Mouse (Mus musculus) left cerebral cortex, postnatal 14 days (tissue): ENCODE measurements around the gene Olfr309. TPM values are rescaled to one million over a fixed set of nuclear protein-coding genes. Genes with fewer than 3 reads are reported as not detected.
"Not testable (repeated sequence)": the region's sequence is repeated elsewhere in the genome, so short reads cannot be mapped to it uniquely, and the experiment has no call there.

Experiments used
- DNase-seq, 2 experiments: peaks; one replicate each; pipeline ENCODE4 v3.0.0; 2021 to 2022; ENCODE audit warnings: low spot score in 2 of 2, mixed read lengths in 1 of 2
- intact Hi-C: fragments of 180-260 bp; cut with DNase I; formaldehyde crosslinking; loops from one replicate; pipeline ENCODE4 v1.15.1; 2025
- long read RNA-seq, 2 experiments: library from polyadenylated mRNA; stranded (forward); transcript quantifications; one replicate each; pipeline ENCODE4 v2.0.0; 2021
- microRNA-seq, 2 experiments: library from miRNA; unstranded; fragments of <30 nt; microRNA quantifications; one replicate each; pipeline ENCODE4 v1.2.0; 2022
- total RNA-seq, 2 experiments: library from RNA; stranded (reverse); gene quantifications; 2 replicates each; pipeline ENCODE4 v1.2.3; 2021

The Olfr309 gene
- not detected for total RNA-seq
- long read RNA-seq, experiment 1: 0 reads
- long read RNA-seq, experiment 2: 0 reads

GRCm38 (mm10) chr7:86313608-86314007 lies at the start of gene Olfr309:
Gene Olfr309 (minus strand): TSS chr7:86313708.
- no peak for DNase-seq
- intact Hi-C loops: no loop called here

DNA sequence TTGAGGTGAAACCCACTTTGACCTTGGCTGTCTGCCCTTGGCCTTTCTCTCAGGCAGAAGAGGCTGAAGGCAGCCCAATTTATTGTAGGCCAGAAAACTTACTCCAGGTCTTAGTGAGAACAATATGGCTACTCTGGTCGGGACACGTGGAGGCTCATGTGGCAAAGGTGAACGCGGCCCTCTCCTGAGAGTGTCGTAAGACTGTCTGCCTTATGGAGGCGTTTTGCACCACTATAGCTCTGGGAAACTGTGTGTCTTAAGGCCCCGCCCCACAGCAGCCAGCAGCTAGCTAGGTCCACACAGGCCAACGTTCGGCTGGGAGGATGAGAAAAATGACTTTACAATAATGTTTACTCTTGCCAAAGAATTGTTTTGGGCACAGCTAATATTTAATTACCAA lies 32.8 kb upstream of the Olfr309 start:
- DNase-seq, intact Hi-C loops: not testable (repeated sequence)

- no peak for DNase-seq
- intact Hi-C loops: no loop called here
These were observed 30.7 kb upstream of the Olfr309 start for GRCm38 (mm10) chr7:86344253-86344652.

DNA sequence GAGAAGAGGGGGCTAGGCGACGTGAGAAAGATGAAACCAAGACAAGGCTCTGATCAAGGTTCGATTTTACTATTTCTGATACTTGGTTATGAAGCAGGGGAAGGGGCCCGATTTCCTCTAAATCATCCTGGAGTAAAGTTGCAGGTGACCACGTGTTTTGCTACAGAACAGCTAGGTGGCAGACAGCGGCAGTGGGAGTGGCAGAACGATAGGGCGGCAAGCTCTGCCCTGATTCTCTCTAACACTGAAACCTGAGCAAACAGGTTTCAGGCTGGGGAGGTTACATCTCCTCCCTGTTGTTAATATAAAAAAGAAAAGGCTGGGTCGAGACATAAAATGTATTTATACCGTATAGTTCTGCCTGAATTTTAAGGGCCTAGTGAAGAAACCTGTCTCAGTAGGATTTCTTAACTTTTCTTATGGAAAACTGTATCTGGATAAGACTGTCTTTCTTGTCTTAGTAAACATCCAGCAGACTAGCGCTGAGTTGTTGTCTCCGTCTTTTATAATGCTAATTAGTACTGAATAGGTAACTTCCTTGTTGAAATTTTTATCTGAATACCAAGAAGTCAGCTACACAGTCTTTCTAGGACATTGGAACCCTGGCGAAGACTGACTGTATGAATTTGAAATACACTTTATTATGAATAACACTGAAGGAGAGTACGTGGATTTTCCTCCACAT lies 29.5 kb upstream of the Olfr309 start:
- intact Hi-C loops: no loop called here
- DNase-seq: no peak

- DNase-seq: no peak
- intact Hi-C loops: no loop called here
These were observed 24.0 kb upstream of the Olfr309 start, which contains the start of gene Olfr307 for GRCm38 (mm10) chr7:86337486-86337885. Gene Olfr307 (minus strand): TSS chr7:86337586.

GRCm38 (mm10) chr7:86325530-86325929 lies 12.0 kb upstream of the Olfr309 start, which contains the start of gene Olfr308:
Gene Olfr308 (minus strand): TSS chr7:86325630.
- intact Hi-C loops: no loop called here
- no peak for DNase-seq

- no peak for DNase-seq
- intact Hi-C loops: no loop called here
These were observed 7.8 kb upstream of the Olfr309 start for GRCm38 (mm10) chr7:86321323-86321722.

GRCm38 (mm10) chr7:86277072-86277471 lies 36.4 kb downstream of the Olfr309 start, which contains the start of gene Olfr310:
Gene Olfr310 (minus strand): TSS chr7:86277172.
- no peak for DNase-seq
- intact Hi-C loops: no loop called here

Small RNA genes lying within 50 kb of the gene (microRNA-seq; reads per million reads assigned to microRNA genes)
- gene Gm23192: 0 reads per million in 2 experiments

Other genes starting within 250 kb of the Olfr309 start
- gene Vmn2r75, start 141.9 kb downstream of the Olfr309 start, total RNA-seq: not detected
- gene Vmn2r76, start 67.4 kb downstream of the Olfr309 start, total RNA-seq: not detected
- not detected for gene Olfr310, start 36.5 kb downstream of the Olfr309 start, total RNA-seq
- not detected for gene Olfr308, start 11.9 kb upstream of the Olfr309 start, total RNA-seq
- not detected for gene Olfr307, start 23.9 kb upstream of the Olfr309 start, total RNA-seq
- gene Olfr305, start 53.2 kb upstream of the Olfr309 start, total RNA-seq: not detected
- gene Olfr304, start 73.0 kb upstream of the Olfr309 start, total RNA-seq: not detected
- gene Olfr303, start 84.1 kb upstream of the Olfr309 start, total RNA-seq: not detected
- gene Olfr301, start 90.1 kb upstream of the Olfr309 start, total RNA-seq: not detected
- not detected for gene Olfr299, start 146.2 kb upstream of the Olfr309 start, total RNA-seq
- gene Olfr298, start 178.8 kb upstream of the Olfr309 start, total RNA-seq: not detected
- not detected for gene Olfr297, start 206.3 kb upstream of the Olfr309 start, total RNA-seq